Mouse (Mus musculus): ENCODE data around the gene Osbpl9.

Gene Osbpl9

GRCm38 (mm10) chr4:109201582-109202424, at the start of gene Osbpl9:
Gene Osbpl9 (minus strand): TSS chr4:109202272.
- DNase-seq, result peak; percentile 100

DNA sequence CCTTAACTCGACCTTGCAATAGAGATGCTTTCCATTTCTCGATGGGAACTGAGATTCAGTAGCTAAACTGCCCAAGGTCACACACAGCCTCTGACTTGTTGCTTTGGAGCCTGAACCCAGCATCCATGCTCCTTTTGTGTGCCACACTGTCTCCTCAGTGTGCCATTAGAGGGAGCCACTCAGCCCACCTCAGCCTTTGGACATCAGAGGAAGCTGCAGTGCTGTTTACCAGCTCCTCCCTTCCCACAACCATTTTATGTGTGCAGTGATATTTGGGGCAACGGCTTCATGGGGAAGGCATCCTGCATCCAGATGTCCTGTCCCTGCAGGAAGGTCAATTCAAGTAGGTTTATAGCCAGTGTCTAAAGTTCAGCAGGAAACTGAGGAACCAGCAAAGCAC, 49.5 kb upstream of the Osbpl9 start:
- peak; percentile 67 for DNase-seq

DNA sequence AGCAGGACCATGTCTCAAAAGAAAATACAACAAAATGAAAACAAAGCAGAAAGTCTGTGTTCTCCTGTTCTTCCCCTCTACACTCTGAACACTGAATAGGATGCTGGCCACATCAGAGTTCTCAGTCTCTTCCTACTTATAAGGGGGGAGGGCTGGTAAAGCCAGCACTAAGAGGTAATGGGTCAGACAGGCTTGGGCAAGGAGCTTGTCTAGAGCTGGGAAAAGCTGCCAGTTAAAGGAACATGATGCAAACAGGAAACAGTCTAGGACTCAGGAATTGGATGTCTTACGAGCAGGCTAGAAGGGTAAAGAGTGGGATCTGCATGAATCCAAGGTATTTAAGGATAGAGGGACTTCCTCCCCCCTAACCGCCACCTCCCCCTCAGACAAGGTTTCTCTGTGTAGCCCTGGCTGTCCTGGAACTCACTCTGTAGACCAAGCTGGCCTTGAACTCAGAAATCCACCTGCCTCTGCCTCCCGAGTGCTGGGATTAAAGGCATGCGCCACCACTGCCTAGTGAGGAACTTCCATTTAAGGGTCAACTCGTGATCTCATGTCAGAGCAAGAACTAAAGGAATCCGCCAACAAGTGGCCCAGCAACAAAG, 43.0 kb upstream of the Osbpl9 start:
- DNase-seq, result no peak

- no peak for DNase-seq
Observed at GRCm38 (mm10) chr4:109244506-109244905, 42.4 kb upstream of the Osbpl9 start.

DNA sequence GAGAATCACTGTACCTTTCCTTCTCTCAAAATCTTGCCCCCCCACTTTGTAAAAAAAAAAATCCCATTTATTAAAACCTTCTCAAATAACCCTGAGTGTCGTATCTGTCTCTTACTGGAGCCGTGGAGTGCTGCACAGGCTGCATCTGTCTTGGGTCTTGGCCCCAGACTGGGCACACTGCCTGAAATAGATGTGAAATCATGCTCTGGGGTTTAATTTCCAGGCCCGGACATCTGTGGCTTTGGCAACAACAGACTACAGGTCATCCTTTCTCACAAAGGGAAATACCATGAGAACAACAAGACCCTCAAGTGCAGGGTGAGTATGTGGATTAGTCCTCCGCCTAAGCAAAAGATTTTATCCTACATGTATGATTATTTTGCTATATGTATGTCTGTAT, 39.9 kb upstream of the Osbpl9 start:
- no peak for DNase-seq

DNA sequence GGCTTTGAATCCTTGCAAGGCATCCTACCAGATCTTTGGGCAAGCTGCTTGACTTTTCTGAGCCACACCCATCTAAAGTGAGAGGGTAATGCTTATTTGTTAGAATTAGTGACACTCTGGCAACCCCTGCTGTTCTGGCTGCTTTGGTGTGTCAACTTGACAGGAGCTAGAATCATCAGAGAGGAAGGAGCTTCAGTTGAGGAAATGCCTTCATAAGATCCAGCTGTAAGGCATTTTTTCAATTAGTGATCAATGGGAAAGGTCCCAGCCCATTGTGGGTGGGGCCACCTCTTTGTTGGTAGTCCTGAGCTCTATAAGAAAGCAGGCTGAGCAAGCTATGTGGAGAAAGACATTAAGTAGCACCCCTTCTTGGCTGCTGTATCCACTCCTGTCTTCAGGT, 39.1 kb upstream of the Osbpl9 start:
- no peak for DNase-seq

DNA sequence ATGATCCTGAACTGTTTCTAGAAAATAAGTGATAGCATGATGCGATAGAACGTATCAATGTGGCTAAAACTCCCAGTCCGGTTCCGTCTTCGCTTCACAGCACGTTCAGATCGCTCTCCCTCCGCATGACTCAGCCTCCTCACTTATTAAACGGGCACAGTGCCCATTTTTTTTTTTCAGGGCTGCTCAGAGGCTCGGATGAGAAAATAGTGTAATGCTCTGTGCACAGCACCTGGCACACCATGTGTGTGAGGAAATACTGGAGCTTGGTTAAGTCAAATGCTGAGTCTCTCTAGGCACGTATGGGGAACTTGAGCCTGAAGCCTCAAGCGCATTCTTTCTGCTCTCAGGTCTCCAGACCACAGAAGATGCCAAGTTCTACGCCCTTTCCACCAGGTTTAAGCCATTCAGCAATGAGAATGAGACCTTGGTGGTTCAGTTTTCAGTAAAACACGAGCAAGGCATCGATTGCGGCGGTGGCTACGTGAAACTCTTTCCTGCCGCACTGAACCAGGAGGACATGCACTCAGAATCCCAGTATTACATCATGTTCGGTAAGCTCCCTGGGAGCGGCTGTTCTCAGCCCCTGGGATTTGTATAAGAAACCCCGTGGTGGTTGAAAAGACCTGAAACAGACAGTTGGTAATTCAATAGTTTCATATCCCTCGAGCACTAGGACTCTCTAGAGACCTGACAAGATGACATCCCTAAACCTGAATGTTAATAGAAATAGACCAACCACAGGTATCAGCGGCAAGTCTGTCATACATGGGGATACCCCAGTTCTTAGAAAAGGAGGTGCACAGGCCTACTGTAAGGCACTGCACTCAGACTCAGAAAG, 36.6 kb upstream of the Osbpl9 start:
- no peak for DNase-seq

DNA sequence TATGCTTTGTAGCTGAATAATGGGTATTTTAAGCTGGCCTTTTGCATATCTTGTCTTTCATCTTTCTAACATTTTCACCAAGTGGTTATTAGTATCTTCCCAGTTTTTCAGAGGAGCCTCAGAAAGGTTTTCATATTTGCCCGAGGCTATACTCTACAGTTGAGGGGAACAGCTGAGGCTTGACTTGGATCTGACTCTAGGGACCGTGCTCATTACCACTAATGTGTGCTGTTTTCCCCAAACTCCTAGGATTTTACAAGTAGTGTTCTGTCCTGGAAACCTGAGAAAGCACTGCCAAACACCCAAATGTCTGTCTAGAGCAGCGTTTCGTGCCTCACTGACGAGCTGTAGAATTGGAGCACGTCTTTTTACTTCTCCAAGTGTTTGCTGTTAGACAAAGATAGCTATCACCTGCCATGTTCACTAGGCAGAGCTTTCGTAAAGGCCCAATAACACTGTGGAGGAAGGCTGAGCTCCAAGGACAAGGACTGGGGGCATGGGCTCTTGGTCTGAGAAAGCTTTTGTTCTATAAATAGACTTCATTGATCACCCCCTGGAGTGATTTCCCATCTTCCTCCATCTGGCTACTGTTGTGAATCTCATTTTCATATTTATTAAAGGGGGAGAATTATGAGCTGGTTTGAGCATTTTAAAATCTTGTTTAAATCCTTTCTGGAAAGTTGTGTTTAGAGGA, 34.3 kb upstream of the Osbpl9 start:
- no peak for DNase-seq

DNA sequence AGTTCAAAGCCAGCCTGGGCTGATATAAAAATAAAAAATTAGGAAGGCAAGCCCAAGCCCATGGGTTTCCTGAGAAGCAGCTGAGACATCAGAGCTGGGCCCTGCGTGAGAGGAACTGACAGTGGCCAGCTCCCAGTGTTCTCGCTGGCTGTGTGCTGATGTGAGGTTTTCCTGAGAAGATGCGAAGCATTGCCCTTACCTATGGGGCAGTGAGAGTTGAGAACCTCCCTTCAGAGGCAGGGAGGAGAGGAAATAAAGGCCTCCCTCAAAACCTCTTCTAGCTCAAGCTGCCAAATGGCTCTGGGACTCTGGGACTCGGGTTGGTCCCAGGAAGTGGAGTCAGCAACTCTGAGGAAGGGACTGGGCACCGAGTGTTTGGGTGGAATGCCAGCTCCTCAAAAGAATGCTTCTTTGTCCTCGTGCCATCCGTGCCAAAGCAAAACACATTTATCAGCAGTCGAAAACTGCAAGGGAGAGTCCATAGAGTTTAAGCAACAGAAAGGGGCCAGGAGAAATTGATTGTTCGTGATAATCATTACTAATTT, 32.8 kb upstream of the Osbpl9 start:
- no peak for DNase-seq

DNA sequence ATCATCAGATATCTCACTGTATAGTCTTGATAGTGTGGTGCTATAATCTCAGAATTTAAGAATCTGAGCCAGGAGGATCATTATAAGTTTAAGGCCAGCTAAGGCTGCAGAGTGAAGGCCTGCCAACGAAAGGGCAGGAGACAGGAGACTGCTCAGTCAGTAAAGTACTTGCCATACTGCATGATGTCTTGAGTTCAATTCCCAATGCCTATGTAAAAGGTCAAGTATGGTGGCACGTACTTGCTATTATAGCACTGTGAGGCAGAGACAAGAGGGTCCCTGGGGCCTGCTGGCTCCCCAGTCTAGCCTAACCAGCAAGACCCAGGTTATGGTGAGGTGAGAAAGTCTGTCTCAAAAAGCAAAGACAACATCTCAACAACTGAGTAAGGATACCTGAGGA, 32.1 kb upstream of the Osbpl9 start, which contains the start of gene Calr4:
Gene Calr4 (plus strand): TSS at position 301 of the 400 bp plus-strand sequence.
- no peak for DNase-seq

- peak; percentile 68 for DNase-seq
Observed at GRCm38 (mm10) chr4:109229766-109230279, 27.8 kb upstream of the Osbpl9 start.

- DNase-seq, result no peak
Observed at GRCm38 (mm10) chr4:109226071-109226470, 24.0 kb upstream of the Osbpl9 start.

- DNase-seq, result no peak
Observed at GRCm38 (mm10) chr4:109225606-109226005, 23.5 kb upstream of the Osbpl9 start.

DNA sequence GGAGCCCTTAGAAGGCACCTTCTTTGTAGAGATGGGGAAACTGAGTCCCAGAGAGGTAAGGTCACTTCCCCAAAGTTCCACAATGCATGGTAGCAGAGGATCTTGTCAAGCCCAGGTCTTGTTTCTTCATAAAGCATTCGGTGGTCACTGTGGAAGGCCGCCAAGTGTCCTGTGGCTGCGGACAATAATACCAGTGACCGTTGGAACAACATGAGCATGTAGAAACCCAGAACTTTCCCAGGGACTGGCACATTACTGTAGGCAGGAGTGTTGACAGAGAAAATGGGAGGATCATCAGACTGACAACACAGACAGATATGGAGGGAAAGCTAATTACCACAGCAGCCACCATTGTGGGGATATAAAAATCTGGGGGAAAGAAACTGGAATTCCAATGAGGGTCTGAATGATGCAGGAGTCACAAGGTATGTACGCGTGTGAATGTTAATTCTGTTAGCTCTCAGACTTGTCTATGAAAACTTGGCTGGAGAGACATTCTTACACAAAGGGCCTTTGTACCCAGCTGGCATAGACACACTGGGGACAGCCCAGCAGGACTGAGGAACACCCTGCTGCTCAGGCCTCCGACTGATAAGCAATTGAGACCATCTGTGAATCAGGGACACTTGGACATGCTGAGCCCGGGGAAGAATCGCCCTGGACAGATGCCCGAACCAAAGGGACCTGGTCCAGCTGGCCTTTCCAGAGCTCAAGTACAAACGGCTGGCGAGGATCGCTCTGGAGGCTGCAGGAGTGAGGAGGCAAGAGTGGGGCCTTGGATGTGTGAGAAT, 22.9 kb upstream of the Osbpl9 start:
- DNase-seq, result no peak

GRCm38 (mm10) chr4:109222001-109222400, 19.9 kb upstream of the Osbpl9 start:
- no peak for DNase-seq

DNA sequence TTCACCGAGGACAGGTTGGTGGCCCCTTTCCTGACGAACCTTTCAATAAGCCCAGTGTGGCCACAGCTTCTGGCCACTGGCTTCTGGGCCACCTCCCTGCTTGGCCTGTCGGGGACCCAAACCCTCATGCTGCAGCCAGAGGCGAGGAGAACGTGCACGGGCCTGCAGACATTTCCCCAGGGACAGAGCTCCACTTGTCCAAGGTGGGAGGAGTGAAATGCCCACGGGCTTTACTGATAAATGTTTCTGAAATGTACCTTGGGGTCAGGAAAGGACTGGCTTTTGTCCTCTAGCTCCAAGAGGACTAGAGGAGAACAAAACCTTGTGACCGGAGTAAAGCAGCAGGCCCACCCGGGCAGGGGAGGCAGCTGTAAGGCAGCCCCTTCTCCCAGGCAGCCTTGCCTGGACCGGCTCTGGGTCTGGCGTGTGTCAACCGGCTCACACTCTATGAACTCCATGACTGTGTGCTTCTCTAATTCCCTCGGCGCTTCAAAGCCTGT, 18.4 kb upstream of the Osbpl9 start:
- no peak for DNase-seq

DNA sequence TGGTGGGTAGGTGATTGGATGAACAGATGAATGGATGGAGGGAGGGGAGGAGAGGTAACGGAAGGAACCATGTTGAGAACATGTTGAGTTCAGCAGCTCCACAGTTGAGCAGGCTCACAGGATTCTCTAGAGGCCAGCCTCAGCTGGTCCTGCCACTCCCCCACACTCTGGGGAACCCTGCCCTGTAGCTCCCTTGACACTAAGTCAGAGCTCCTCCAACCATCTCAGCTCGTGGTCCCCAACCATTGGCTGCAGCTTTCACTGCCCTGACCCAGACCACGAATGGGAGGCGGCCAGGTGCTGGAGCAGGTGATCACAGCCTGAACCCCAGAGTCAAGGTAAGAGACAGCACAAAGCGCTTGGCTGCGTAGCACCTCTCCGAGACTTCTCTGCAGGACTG, 15.9 kb upstream of the Osbpl9 start:
- DNase-seq, result no peak

- no peak for DNase-seq
Observed at GRCm38 (mm10) chr4:109213986-109214385, 11.9 kb upstream of the Osbpl9 start.

- no peak for DNase-seq
Observed at GRCm38 (mm10) chr4:109210881-109211280, 8.8 kb upstream of the Osbpl9 start.

- DNase-seq, result no peak
Observed at GRCm38 (mm10) chr4:109210253-109210652, 8.2 kb upstream of the Osbpl9 start.

DNA sequence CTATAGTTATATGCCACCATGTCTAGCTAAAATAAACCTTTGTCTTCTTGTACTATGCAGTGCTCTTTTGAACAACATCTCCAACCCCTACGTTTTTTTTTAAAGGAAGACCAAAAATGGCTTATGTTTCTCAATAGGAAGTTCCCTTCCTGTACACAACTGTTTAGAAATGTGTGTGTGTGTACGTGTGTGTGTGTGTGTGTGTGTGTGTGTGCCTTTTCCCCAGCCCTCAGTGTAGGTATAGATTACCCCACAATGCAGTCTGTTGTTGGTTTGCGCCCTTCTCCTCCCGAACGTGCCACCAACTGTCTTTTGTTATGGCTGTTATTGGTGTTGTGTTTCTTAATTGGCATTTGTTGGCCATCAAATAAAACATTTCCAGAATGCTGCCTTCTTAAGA, 5.5 kb upstream of the Osbpl9 start:
- no peak for DNase-seq
